Mouse (Mus musculus) stomach, embryonic 15.5 days (tissue): ENCODE data around the gene Dhx40. TPM values are rescaled to one million over a fixed set of nuclear protein-coding genes. Genes with fewer than 3 reads are reported as not detected.
"Not testable (repeated sequence)": the region's sequence is repeated elsewhere in the genome, so short reads cannot be mapped to it uniquely, and the experiment has no call there.

Experiments used
- ATAC-seq: fragments of 200-750 bp; cut with Nextera tagmentation; 2 replicates; pipeline ENCODE4 v1.8.0; 2017; ENCODE audit warnings: low read depth, moderate number of reproducible peaks, moderate TSS enrichment; ENCODE audit not compliant: insufficient read depth, low FRiP score
- H3K27ac ChIP-seq: fragments of 300-500 bp; sonication (generic); 2 replicates; pipeline ENCODE4 v1.5.1; 2015; ENCODE audit warnings: mild to moderate bottlenecking, inconsistent platforms
- H3K27me3 ChIP-seq: fragments of 300-500 bp; sonication (generic); replicated peaks from 2 replicates; pipeline ENCODE4 v1.6.1; 2015; ENCODE audit warnings: inconsistent platforms
- H3K36me3 ChIP-seq: fragments of 300-500 bp; sonication (generic); 2 replicates; pipeline ENCODE4 v1.6.1; 2015; ENCODE audit warnings: inconsistent platforms
- H3K4me1 ChIP-seq: fragments of 300-500 bp; sonication (generic); 2 replicates; pipeline ENCODE4 v1.6.1; 2015; ENCODE audit warnings: inconsistent platforms
- H3K4me2 ChIP-seq: fragments of 300-500 bp; sonication (generic); 2 replicates; pipeline ENCODE4 v1.6.1; 2015; ENCODE audit warnings: mild to moderate bottlenecking, inconsistent platforms
- H3K4me3 ChIP-seq: fragments of 300-500 bp; sonication (generic); replicated peaks from 2 replicates; pipeline ENCODE4 v1.5.1; 2015; ENCODE audit warnings: inconsistent platforms
- H3K9ac ChIP-seq: fragments of 300-500 bp; sonication (generic); 2 replicates; pipeline ENCODE4 v1.6.1; 2015; ENCODE audit warnings: inconsistent platforms
- H3K9me3 ChIP-seq: fragments of 300-500 bp; sonication (generic); 2 replicates; pipeline ENCODE4 v1.6.1; 2016; ENCODE audit warnings: inconsistent platforms
- WGBS: fragments of 180-500 bp; shearing (Covaris S2); methylation state at CpG from one replicate; pipeline ENCODE4 v1.1.7; 2015; 5-methylcytosine and 5-hydroxymethylcytosine counted together
- polyA plus RNA-seq: library from polyadenylated mRNA; unstranded; fragments of >200 nt; fragmentation: Nextera tagmentation; extraction: Ambion mirVana; gene quantifications from 2 replicates; pipeline ENCODE4 v1.2.1, GENCODE M21; 2015

The Dhx40 gene
- polyA plus RNA-seq, 1 experiment from 2014 or later, result 17.6 TPM

- Histone ChIP-seq H3K4me1 (peaks cover 18% of the 10 kb centered on the region; the same call in 1 of the 2 replicates), H3K36me3 (no peaks in the 10 kb centered on the region), H3K27me3 (no peaks in the 10 kb centered on the region), H3K9me3 (no peaks in the 10 kb centered on the region), H3K9ac (no peak overlapping the region), H3K4me3 (no peak overlapping the region), H3K27ac (no peak overlapping the region), H3K4me2 (no peak overlapping the region)
- 56% methylated on average over 3 of the region's 3 CpGs for WGBS
- ATAC-seq, result no peak
These were observed 61.7 kb downstream of the Dhx40 start for GRCm38 (mm10) chr11:86745634-86746404.

GRCm38 (mm10) chr11:86742605-86743004, 64.9 kb downstream of the Dhx40 start:
- Histone ChIP-seq H3K4me2 (no peak overlapping the region), H3K4me3 (no peak overlapping the region), H3K36me3 (0 out of 2 replicates have a peak, but pooled peaks cover 3% of the 10 kb centered on the region), H3K4me1 (peaks cover 13% of the 10 kb centered on the region; the same call in 1 of the 2 replicates), H3K27ac (no peak overlapping the region), H3K27me3 (no peaks in the 10 kb centered on the region), H3K9me3 (no peaks in the 10 kb centered on the region), H3K9ac (no peak overlapping the region)
- 43% methylated on average over 2 of the region's 2 CpGs for WGBS
- ATAC-seq, result peak; percentile 94

DNA sequence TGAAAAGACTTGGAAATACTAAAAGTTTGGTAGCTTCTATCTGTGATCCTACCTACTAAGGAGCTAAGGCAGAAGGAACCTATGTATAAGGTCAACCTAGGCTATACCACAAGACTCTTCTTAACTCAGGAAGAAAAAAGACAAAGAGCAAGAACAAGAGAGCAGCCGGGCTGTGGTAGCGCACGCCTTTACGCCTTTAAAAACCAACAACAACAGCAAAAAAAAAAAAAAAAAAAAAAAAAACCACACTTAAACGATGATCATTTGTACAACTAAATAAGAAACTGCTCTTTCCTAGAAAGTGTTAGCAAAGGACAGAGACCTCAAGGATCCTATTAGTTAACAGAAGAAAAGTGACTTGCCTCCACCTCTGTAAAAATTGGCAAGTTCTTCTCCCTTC, 66.0 kb downstream of the Dhx40 start:
- H3K4me1 ChIP-seq, result peaks cover 9% of the 10 kb centered on the region; the same call in 1 of the 2 replicates
- no peak overlapping the region for H3K9ac ChIP-seq
- 99% methylated on average over 5 of the region's 5 CpGs for WGBS
- no peak overlapping the region for H3K4me3 ChIP-seq
- no peak overlapping the region for H3K27ac ChIP-seq
- H3K36me3 ChIP-seq, result 0 out of 2 replicates have a peak, but pooled peaks cover 3% of the 10 kb centered on the region
- no peaks in the 10 kb centered on the region for H3K27me3 ChIP-seq
- no peaks in the 10 kb centered on the region for H3K9me3 ChIP-seq
- no peak overlapping the region for H3K4me2 ChIP-seq
- ATAC-seq, result no peak

DNA sequence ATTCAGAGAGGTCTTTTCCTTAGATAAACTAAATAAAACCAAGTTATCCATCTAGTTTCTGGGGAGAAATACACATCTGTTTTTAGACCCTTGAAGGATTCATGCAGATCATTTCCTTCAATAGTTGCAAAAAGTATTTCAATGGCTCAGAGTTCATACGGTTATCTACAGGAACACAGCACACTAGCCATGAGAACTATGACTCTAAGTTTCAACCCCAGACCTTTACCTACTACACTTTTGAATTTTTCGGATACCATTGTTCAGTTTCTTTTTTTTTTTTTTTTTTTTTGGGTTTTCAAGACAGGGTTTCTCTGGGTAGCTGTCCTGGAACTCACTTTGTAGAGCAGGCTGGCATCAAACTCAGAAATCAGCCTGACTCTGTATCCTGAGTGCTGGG, 68.1 kb downstream of the Dhx40 start:
- H3K4me3 ChIP-seq, result no peak overlapping the region
- no peak overlapping the region for H3K4me2 ChIP-seq
- no peak for ATAC-seq
- H3K36me3 ChIP-seq, result 0 out of 2 replicates have a peak, but pooled peaks cover 3% of the 10 kb centered on the region
- no peak overlapping the region for H3K27ac ChIP-seq
- H3K4me1 ChIP-seq, result no peaks in the 10 kb centered on the region
- H3K27me3 ChIP-seq, result no peaks in the 10 kb centered on the region
- 77% methylated on average over 2 of the region's 2 CpGs for WGBS
- H3K9me3 ChIP-seq, result no peaks in the 10 kb centered on the region
- no peak overlapping the region for H3K9ac ChIP-seq

DNA sequence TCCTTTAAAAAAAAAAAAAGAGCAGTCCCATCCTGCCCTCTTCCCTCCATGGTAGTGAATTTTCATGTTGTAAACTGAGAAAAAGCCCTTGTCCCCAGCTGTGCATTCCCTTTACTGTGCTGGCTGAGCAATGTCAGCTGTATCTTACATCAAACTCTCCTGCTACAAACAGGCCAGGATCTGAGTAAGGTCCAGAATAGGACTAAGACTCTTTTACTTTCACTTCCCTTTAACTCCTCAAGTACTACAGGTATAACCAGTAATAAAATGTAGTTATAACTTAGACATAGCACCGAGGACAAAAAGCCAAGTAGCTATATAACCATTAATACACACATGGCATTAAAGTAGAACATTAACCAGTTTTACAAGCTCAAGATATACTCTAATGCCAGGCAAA, 68.6 kb downstream of the Dhx40 start:
- H3K9me3 ChIP-seq, result no peaks in the 10 kb centered on the region
- no peaks in the 10 kb centered on the region for H3K27me3 ChIP-seq
- 0 out of 2 replicates have a peak, but pooled peaks cover 3% of the 10 kb centered on the region for H3K36me3 ChIP-seq
- H3K4me3 ChIP-seq, result no peak overlapping the region
- no peak overlapping the region for H3K27ac ChIP-seq
- ATAC-seq, result no peak
- WGBS, result 84% methylated on average over 1 of the region's 1 CpGs
- H3K9ac ChIP-seq, result no peak overlapping the region
- H3K4me2 ChIP-seq, result no peak overlapping the region
- no peaks in the 10 kb centered on the region for H3K4me1 ChIP-seq

GRCm38 (mm10) chr11:86738308-86738707, 69.2 kb downstream of the Dhx40 start:
- not testable (repeated sequence) for H3K36me3 ChIP-seq, ATAC-seq, H3K9ac ChIP-seq, H3K27ac ChIP-seq, H3K4me2 ChIP-seq, H3K4me3 ChIP-seq, H3K27me3 ChIP-seq, H3K4me1 ChIP-seq, H3K9me3 ChIP-seq
- 97% methylated on average over 1 of the region's 1 CpGs for WGBS

GRCm38 (mm10) chr11:86737301-86738000, 70.1 kb downstream of the Dhx40 start:
- ATAC-seq, result peak; percentile 85; the same call in 1 of the 2 replicates
- 62% methylated on average over 8 of the region's 8 CpGs for WGBS
- no peak overlapping the region for H3K9ac ChIP-seq

GRCm38 (mm10) chr11:86734993-86735392, 72.6 kb downstream of the Dhx40 start:
- no peak for ATAC-seq
- 93% methylated on average over 4 of the region's 4 CpGs for WGBS

More at GRCm38 (mm10) chr11:86737301-86738000, 70.1 kb downstream of the Dhx40 start:
- H3K4me2 ChIP-seq, result no peak overlapping the region
- H3K36me3 ChIP-seq, result 0 out of 2 replicates have a peak, but pooled peaks cover 5% of the 10 kb centered on the region
- no peaks in the 10 kb centered on the region for H3K4me1 ChIP-seq
- no peaks in the 10 kb centered on the region for H3K27me3 ChIP-seq
- no peaks in the 10 kb centered on the region for H3K9me3 ChIP-seq
- H3K27ac ChIP-seq, result no peak overlapping the region
- no peak overlapping the region for H3K4me3 ChIP-seq

DNA sequence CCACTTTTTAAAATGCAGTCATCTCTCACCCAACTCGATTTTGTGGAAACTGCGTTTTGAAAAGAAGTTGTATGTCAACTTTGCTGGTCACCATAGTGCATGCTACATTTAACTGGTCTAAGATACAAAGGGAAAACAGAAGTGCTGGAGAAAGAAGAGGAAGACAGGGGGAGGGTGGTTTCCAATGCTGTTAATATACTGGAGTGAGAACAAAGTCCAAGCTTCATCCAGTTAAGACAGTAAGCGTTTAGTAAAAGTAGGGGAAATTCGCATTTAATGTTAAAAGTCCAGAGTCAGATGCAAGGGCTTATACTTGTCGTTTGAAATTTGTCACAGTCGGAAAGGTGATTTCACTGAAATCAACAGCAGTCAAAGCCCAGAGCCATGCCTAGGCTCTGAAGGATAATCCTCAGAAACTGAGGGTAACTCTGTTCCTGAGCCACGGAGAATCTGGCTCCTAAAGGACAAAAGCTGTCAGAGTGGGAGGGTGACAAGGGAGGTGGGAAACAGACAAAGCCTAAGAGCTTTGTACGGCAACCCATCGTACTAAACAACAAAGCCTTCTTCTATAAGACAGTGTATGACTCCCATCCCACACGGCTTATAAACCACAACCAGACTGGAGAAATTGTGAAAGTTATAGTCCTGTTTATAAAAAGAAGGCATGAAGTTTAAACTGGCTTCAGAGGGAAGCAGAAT, 73.2 kb downstream of the Dhx40 start:
- Histone ChIP-seq H3K36me3 (peaks cover 10% of the 10 kb centered on the region; the same call in 1 of the 2 replicates), H3K4me2 (no peak overlapping the region), H3K9ac (no peak overlapping the region), H3K27ac (no peak overlapping the region), H3K4me3 (no peak overlapping the region), H3K4me1 (no peaks in the 10 kb centered on the region), H3K9me3 (no peaks in the 10 kb centered on the region), H3K27me3 (no peaks in the 10 kb centered on the region)
- no peak for ATAC-seq
- WGBS, result 83% methylated on average over 10 of the region's 10 CpGs

More at GRCm38 (mm10) chr11:86734993-86735392, 72.6 kb downstream of the Dhx40 start:
- Histone ChIP-seq H3K4me1 (no peaks in the 10 kb centered on the region), H3K27me3 (no peaks in the 10 kb centered on the region), H3K36me3 (peaks cover 10% of the 10 kb centered on the region; the same call in 1 of the 2 replicates), H3K9ac (no peak overlapping the region), H3K9me3 (no peaks in the 10 kb centered on the region), H3K4me2 (no peak overlapping the region), H3K4me3 (no peak overlapping the region), H3K27ac (no peak overlapping the region)

DNA sequence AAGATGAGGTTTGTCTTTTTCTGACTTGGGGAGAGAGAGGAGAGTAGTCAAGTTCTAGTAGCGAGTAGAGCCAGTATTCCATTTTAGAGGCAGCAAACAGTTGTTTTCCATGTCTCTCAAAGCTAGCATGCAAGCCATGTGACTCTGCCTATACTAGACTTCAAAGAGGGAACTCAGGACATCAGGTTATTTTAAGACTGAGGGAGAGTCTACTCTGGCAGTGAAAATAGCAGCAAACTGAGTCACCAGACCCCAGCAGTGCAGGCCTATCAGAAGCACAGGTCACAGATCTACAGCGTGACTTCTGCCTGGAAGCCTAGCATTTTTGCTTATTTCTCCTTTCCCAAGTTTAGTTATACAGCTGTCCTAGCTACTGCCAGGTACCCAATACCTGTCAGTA, 76.1 kb downstream of the Dhx40 start:
- H3K4me1 ChIP-seq, result no peaks in the 10 kb centered on the region
- H3K9me3 ChIP-seq, result no peaks in the 10 kb centered on the region
- no peaks in the 10 kb centered on the region for H3K27me3 ChIP-seq
- no peak overlapping the region for H3K27ac ChIP-seq
- H3K9ac ChIP-seq, result no peak overlapping the region
- H3K4me3 ChIP-seq, result no peak overlapping the region
- peaks cover 18% of the 10 kb centered on the region for H3K36me3 ChIP-seq
- ATAC-seq, result no peak
- WGBS, result 90% methylated on average over 2 of the region's 2 CpGs
- no peak overlapping the region for H3K4me2 ChIP-seq

DNA sequence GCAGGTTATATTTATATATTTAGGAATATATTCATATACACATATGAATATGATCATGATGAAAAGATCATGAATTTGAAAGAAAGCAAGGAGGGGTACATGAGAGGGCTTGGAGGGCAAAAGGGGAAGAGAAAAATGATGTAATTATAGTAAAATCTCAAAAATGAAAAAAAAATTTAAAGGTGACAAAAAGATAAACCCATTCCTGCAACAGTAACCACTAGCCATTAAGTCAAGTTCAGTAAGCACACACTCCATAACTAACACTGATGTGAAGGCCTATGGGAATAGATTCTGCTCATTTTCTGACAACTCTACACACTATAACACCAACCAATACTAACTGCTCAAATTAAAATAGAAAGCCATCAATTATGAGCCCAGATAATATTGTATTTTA, 81.9 kb downstream of the Dhx40 start:
- ATAC-seq, result no peak
- H3K4me1 ChIP-seq, result no peaks in the 10 kb centered on the region
- no peak overlapping the region for H3K27ac ChIP-seq
- H3K4me2 ChIP-seq, result no peak overlapping the region
- H3K9me3 ChIP-seq, result no peaks in the 10 kb centered on the region
- no peak overlapping the region for H3K4me3 ChIP-seq
- H3K9ac ChIP-seq, result no peak overlapping the region
- no peaks in the 10 kb centered on the region for H3K27me3 ChIP-seq
- peaks cover 26% of the 10 kb centered on the region for H3K36me3 ChIP-seq

DNA sequence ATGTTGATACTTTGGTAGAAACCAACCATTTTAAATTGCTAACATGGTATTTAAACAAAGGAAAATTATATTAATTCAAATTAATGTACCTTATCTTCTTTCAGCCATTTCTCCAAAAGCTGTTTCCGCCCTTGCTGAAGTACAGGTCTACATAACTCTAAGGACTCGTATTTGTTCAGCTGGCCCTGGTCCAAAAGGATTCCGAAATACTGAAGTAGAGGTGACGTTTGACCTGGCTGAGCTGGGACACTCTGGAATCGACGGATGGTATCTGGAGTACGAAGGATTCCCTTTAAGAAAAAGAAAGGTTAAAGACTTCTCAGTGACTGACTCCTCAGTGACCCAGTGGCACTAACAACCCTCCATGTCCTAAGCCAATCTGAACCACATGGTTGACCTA, 82.6 kb downstream of the Dhx40 start:
- Histone ChIP-seq H3K4me1 (no peaks in the 10 kb centered on the region), H3K9me3 (no peaks in the 10 kb centered on the region), H3K9ac (no peak overlapping the region), H3K36me3 (peaks cover 31% of the 10 kb centered on the region), H3K4me2 (no peak overlapping the region), H3K27me3 (no peaks in the 10 kb centered on the region), H3K4me3 (no peak overlapping the region), H3K27ac (no peak overlapping the region)
- WGBS, result 82% methylated on average over 7 of the region's 7 CpGs
- no peak for ATAC-seq
